Mouse (Mus musculus) forebrain, embryonic 16.5 days (tissue): ENCODE data around the gene Inhbc. TPM values are rescaled to one million over a fixed set of nuclear protein-coding genes. Genes with fewer than 3 reads are reported as not detected.
A peak's percentile ranks its signal among the peaks of the same experiment; 100 is the strongest.

ENCODE experiments used
- ATAC-seq: fragments of 200-750 bp; cut with Nextera tagmentation; 2 replicates; pipeline ENCODE4 v1.8.0; 2017; ENCODE audit warnings: mild to moderate bottlenecking, moderate library complexity
- H3K27ac ChIP-seq: fragments of 300-500 bp; sonication (generic); 2 replicates; pipeline ENCODE4 v1.5.1; 2014; ENCODE audit warnings: low read length, control low read depth
- H3K27me3 ChIP-seq: fragments of 300-500 bp; sonication (generic); replicated peaks from 2 replicates; pipeline ENCODE4 v1.6.1; 2014; ENCODE audit warnings: low read length; ENCODE audit not compliant: control insufficient read depth, insufficient read depth
- H3K36me3 ChIP-seq: fragments of 300-500 bp; sonication (generic); 2 replicates; pipeline ENCODE4 v1.6.1; 2014; ENCODE audit not compliant: control insufficient read depth, insufficient read depth
- H3K4me1 ChIP-seq: fragments of 300-500 bp; sonication (generic); replicated peaks from 2 replicates; pipeline ENCODE4 v1.6.1; 2014; ENCODE audit warnings: low read length; ENCODE audit not compliant: control insufficient read depth, insufficient read depth
- H3K4me2 ChIP-seq: fragments of 300-500 bp; sonication (generic); 2 replicates; pipeline ENCODE4 v1.6.1; 2014; ENCODE audit warnings: mild to moderate bottlenecking, low read length, control low read depth
- H3K4me3 ChIP-seq: fragments of 300-500 bp; sonication (generic); replicated peaks from 2 replicates; pipeline ENCODE4 v1.5.1; 2014; ENCODE audit warnings: mild to moderate bottlenecking, low read length, control low read depth
- H3K9ac ChIP-seq: fragments of 300-500 bp; sonication (generic); replicated peaks from 2 replicates; pipeline ENCODE4 v1.6.1; 2014; ENCODE audit warnings: low read depth, low read length, control low read depth
- H3K9me3 ChIP-seq: fragments of 300-500 bp; sonication (generic); 2 replicates; pipeline ENCODE4 v1.6.1; 2016; ENCODE audit warnings: low read length; ENCODE audit not compliant: control insufficient read depth
- WGBS: fragments of 180-500 bp; shearing (Covaris S2); extraction: QIAGEN DNeasy Blood & Tissue Kit; methylation state at CpG from one replicate; pipeline ENCODE4 v1.1.7; 2014; 5-methylcytosine and 5-hydroxymethylcytosine counted together
- polyA plus RNA-seq: library from polyadenylated mRNA; unstranded; fragments of >200 nt; fragmentation: Nextera tagmentation; extraction: Ambion mirVana; gene quantifications from 2 replicates; pipeline ENCODE4 v1.2.1, GENCODE M21; 2015

Inhbc gene
- not detected in 2 replicates for polyA plus RNA-seq

DNA sequence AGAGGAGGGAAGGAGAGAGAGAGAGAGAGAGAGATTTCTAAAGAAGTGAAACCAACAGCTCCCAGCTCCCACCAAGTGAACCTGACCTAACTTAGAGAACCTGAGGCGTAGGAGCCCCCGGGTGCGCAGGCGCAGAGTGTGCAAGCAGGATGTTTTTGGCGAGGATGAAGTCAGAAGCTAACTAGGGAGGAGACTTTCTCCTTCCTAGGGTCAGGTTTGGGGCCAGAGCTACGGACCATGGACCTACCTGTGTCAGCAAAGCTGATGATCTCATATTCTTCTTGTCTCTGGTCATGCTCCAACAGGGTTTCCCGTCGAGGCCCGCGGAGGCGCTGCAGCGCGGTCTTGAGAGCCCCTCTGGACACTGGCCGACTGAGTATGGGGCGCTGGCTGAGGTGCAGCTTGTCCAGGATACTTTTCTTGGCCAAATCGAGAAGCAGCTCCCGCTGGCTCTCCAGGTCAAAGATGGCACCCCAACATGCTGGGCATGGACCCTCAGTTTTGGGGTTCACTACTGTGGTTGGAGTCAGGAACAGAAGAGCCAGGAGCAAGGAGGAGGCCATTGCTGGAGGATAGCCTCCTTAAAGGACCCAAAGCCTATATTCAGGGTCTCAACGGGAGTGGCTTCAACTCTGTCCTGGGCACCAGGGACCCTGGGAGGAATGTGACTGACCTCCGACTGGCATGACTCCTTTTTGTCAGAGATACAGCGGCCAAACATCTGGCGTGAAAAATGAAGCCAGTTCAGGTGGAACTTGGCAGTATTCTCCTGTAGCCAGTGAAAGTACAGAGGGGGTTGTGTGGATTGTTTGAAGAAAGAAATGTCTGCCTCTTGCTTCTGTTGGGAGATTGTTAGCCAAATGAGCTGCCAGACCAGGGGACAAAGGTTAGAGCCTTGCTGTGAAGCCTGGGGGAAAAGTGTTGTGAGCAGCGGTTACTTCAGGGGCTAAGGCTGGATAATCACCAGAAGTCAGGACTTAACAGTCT, at the start of gene Inhbc:
Inhbc (minus strand) TSS at position 598 of the 987 bp plus-strand sequence.
- WGBS = 85% methylated on average over 22 of the region's 22 CpGs

DNA sequence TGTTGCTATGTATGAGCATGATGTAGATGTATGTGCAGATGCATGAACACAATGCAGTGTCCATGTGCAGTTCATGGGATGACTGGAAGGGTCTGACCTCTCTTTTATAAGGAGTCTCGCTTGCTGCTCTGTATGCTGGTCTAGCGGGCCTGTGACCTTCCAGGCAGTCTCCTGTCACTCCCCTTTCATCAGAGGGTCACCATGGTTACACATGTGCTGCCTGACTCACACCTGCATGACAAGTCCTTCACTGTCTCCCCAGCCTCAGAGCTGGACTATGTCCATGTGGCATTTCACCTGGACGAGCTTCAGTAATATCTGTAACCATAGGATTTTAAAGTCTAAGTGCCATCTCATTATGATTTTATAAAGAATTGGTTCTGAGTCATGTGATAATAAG, 43.9 kb upstream of the Inhbc start:
- WGBS = 76% methylated on average over 3 of the region's 3 CpGs
- Histone ChIP-seq H3K9ac (no peak overlapping the region), H3K27ac (no peak overlapping the region), H3K4me3 (no peak overlapping the region), H3K4me1 (no peaks in the 10 kb centered on the region; the same call in none of the 2 replicates), H3K9me3 (no peaks in the 10 kb centered on the region), H3K36me3 (no peaks in the 10 kb centered on the region), H3K27me3 (no peaks in the 10 kb centered on the region), H3K4me2 (no peak overlapping the region)
- no peak for ATAC-seq

More for the DNA sequence above, at the start of gene Inhbc:
- no peak within 1 kb of the TSS for H3K4me2 ChIP-seq
- no peaks in the 10 kb centered on the region for H3K4me1 ChIP-seq
- H3K9me3 ChIP-seq = no peaks in the 10 kb centered on the region
- no peaks in the 10 kb centered on the region for H3K36me3 ChIP-seq
- H3K4me3 ChIP-seq = no peak within 1 kb of the TSS
- no peaks in the 10 kb centered on the region for H3K27me3 ChIP-seq
- no peak within 1 kb of the TSS for H3K9ac ChIP-seq
- H3K27ac ChIP-seq = no peak within 1 kb of the TSS
- ATAC-seq = no peak

DNA sequence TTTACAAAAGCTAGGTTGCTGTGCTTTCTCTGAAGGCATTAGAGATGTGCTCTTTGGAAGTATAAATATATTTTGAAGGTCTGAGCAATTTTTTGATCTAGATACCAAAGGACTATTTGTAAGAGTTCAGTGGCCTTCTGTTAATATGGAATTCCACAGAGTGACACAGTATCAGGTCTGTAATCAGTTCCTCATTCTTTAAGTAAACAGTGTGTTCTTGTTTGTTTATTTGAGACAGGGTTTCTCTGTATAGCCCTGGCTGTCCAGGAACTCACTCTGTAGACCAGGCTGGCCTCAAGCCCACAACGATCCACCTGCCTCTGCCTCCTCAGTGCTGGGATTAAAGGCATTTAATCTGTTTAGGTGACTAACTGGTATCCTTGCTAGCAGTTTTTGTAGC, 43.4 kb upstream of the Inhbc start:
- no peaks in the 10 kb centered on the region for H3K9me3 ChIP-seq
- no peak overlapping the region for H3K4me2 ChIP-seq
- H3K36me3 ChIP-seq = no peaks in the 10 kb centered on the region
- no peak overlapping the region for H3K27ac ChIP-seq
- H3K4me3 ChIP-seq = no peak overlapping the region
- no peak overlapping the region for H3K9ac ChIP-seq
- H3K4me1 ChIP-seq = no peaks in the 10 kb centered on the region; the same call in none of the 2 replicates
- H3K27me3 ChIP-seq = no peaks in the 10 kb centered on the region
- ATAC-seq = no peak
- WGBS = 82% methylated on average over 1 of the region's 1 CpGs

DNA sequence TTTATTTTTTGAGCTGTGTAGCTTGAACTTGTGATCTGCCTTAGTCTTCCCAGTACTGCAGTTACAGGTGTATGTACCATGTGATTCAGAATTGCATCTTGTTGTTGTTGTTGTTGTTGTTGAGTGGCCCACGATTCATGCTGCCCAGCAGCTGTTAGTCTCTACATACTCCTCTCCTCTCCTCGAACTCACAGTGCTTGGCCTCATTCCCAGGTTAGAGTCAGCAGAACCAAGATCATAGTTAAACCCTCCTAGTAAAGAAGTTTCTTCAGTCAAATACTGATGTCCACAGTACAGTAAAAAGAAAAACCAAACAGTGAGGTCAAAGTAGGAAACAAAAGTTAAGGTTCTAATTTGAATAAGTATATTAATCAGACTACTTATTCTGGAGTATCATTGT, 42.5 kb upstream of the Inhbc start:
- Histone ChIP-seq H3K27ac (no peak overlapping the region), H3K9me3 (no peaks in the 10 kb centered on the region), H3K4me3 (no peak overlapping the region), H3K27me3 (no peaks in the 10 kb centered on the region), H3K4me2 (no peak overlapping the region), H3K9ac (no peak overlapping the region), H3K4me1 (no peaks in the 10 kb centered on the region; the same call in none of the 2 replicates), H3K36me3 (no peaks in the 10 kb centered on the region)
- no peak for ATAC-seq
- WGBS = 44% methylated on average over 2 of the region's 2 CpGs

DNA sequence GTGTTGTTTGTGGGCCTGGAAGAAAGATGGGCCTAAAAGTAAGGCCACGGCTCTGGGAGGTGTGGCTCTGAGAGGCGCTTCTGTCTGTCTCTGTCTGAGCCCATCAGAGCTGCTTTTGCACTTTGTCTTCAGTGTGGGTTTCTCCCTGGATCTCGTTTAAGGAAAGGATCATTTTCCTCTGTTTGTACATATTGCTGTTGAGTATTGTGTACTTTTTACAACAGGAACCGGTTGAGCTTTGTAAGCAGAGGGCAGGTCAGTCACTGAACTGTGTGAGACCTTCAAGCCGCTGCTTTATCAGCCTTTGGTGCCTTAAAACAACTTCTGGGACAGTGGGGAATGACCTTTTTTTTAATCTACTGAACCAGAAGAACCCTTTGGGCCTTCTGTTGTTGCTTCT, 41.9 kb upstream of the Inhbc start:
- Histone ChIP-seq H3K9me3 (no peaks in the 10 kb centered on the region), H3K36me3 (no peaks in the 10 kb centered on the region), H3K4me3 (no peak overlapping the region), H3K4me2 (no peak overlapping the region), H3K27me3 (no peaks in the 10 kb centered on the region), H3K9ac (no peak overlapping the region), H3K27ac (no peak overlapping the region), H3K4me1 (no peaks in the 10 kb centered on the region; the same call in none of the 2 replicates)
- WGBS = 54% methylated on average over 5 of the region's 5 CpGs
- ATAC-seq = no peak

DNA sequence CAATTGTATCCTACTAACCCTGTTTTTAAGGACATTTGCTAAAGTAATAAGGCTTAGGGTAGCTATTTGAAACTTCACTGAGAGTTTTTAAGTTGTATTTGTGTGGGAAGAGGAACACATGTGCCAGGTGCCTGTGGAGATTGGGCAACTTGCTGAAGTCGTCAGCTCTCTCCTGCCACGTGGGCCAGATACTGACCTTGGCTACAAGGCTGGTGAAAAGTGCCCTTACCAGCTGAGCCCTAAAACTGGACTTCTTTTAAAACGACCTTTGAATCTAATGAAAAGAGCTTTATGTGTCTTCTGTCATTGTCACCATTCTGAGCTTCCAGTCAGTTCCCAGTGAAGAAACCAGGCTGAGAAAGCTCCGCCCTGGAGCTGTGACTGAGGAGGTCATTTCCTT, 37.2 kb upstream of the Inhbc start:
- Histone ChIP-seq H3K4me2 (no peak overlapping the region), H3K27me3 (no peaks in the 10 kb centered on the region), H3K36me3 (no peaks in the 10 kb centered on the region), H3K27ac (no peak overlapping the region), H3K4me3 (no peak overlapping the region), H3K4me1 (no peaks in the 10 kb centered on the region; the same call in none of the 2 replicates), H3K9ac (no peak overlapping the region), H3K9me3 (no peaks in the 10 kb centered on the region)
- no peak for ATAC-seq
- WGBS = 73% methylated on average over 4 of the region's 4 CpGs

DNA sequence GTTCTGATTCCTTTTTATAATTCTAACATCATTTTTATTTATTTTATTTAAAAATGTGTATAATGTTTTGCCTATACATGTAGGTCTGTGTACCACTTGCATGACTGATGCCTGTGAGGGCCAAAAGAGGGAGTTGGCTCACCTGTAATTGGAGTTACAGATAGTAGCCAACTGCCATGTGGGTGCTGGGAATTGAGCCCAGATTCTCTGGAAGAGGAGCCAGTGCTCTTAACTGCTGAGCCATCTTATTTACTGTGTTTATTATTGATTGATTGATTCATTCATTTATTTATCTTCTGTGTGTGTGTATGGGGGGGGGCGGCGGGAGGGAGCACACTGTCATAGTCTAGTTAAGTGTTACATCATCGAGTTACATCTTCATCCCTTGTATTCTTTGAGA, 34.5 kb upstream of the Inhbc start:
- Histone ChIP-seq H3K36me3 (peaks cover 20% of the 10 kb centered on the region), H3K4me3 (no peak overlapping the region), H3K9me3 (no peaks in the 10 kb centered on the region), H3K9ac (no peak overlapping the region), H3K27ac (no peak overlapping the region), H3K4me1 (no peaks in the 10 kb centered on the region), H3K4me2 (no peak overlapping the region), H3K27me3 (no peaks in the 10 kb centered on the region)
- 92% methylated on average over 3 of the region's 3 CpGs for WGBS
- ATAC-seq = no peak

DNA sequence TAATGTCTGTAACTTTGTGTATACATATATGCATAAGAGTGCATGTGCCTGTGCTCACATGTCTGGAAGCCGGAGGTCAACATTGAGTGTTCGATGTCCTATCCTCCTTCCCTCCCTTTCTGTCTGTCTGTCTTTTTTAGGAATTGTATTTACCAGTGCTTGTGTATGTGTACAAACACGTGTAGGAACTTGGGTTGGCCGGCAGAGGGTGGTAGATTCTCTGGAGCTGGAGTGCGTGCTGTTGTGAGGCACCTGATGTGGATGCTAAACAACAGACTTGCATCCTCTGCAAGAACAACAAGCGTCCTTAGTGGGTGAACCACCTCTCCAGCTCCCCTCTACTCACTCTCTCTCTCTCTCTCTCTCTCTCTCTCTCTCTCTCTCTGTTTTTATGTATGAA, 21.5 kb upstream of the Inhbc start:
- no peak overlapping the region for H3K4me3 ChIP-seq
- no peak for ATAC-seq
- H3K4me2 ChIP-seq = no peak overlapping the region
- H3K36me3 ChIP-seq = peaks cover 6% of the 10 kb centered on the region
- no peaks in the 10 kb centered on the region for H3K27me3 ChIP-seq
- no peak overlapping the region for H3K27ac ChIP-seq
- no peaks in the 10 kb centered on the region for H3K9me3 ChIP-seq
- WGBS = 86% methylated on average over 6 of the region's 6 CpGs
- H3K4me1 ChIP-seq = no peaks in the 10 kb centered on the region
- no peak overlapping the region for H3K9ac ChIP-seq

DNA sequence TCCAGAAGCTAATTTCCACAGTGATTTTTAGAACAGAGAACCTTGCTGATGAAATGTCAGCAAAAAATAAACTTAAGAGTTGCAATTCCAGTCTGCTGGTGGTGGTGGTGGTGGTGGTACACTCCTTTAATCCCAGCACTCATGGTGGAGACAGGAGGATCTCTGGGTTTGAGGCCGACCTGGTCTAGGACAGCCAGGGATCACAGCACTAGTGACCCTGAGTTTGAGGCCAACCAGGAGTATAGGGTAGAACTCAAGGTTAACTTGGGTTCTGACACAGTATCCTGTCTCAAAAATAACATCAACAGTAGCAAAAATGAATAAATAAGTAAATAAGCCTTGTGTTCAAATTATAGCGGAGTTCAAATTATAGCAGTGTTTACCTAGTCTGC, 11.5 kb upstream of the Inhbc start:
- 54% methylated on average over 2 of the region's 2 CpGs for WGBS
- peaks cover 18% of the 10 kb centered on the region for H3K4me1 ChIP-seq
- no peak overlapping the region; the same call in 1 of the 2 replicates for H3K4me3 ChIP-seq
- H3K9me3 ChIP-seq = no peaks in the 10 kb centered on the region
- ATAC-seq = no peak
- no peak overlapping the region for H3K27ac ChIP-seq
- no peaks in the 10 kb centered on the region for H3K27me3 ChIP-seq
- no peak overlapping the region for H3K9ac ChIP-seq
- peak overlapping the region; percentile 66 for H3K4me2 ChIP-seq
- H3K36me3 ChIP-seq = no peaks in the 10 kb centered on the region
